Mouse (Mus musculus): ENCODE data around the gene Zfp580. TPM values are rescaled to one million over a fixed set of nuclear protein-coding genes. Genes with fewer than 3 reads are reported as not detected.

Zfp580 gene
- polyA plus RNA-seq, 1 experiment from 2014 or later = 32.9 TPM

GRCm38 (mm10) chr7:5029946-5030345 is 21.4 kb upstream of the Zfp580 start:
- no peaks in the 10 kb centered on the region for H3K4me1 ChIP-seq (ENCODE audit: control insufficient read depth, insufficient read depth, low read length)
- DNase-seq (ENCODE audit: low spot score) (no peak), ATAC-seq (ENCODE audit: insufficient number of reproducible peaks, low FRiP score, low TSS enrichment, low read depth) (no peak)
- no peak overlapping the region for H3K9ac ChIP-seq (ENCODE audit: low read length)
- H3K27ac ChIP-seq (replicated peaks; ENCODE audit: low read depth, low read length) = no peak overlapping the region
- peak overlapping the region; percentile 8; the same call in 1 of the 2 replicates for H3K4me3 ChIP-seq (ENCODE audit: low read depth, low read length)
- H3K36me3 ChIP-seq (ENCODE audit: control insufficient read depth, insufficient read depth, low read length) = peaks cover 68% of the 10 kb centered on the region
- WGBS = 88% methylated on average over 21 of the region's 21 CpGs
- H3K4me2 ChIP-seq (ENCODE audit: low read depth, severe bottlenecking) = no peak overlapping the region
- peaks cover 40% of the 10 kb centered on the region for H3K9me3 ChIP-seq (ENCODE audit: control insufficient read depth, low read length)
- no peaks in the 10 kb centered on the region for H3K27me3 ChIP-seq (ENCODE audit: control insufficient read depth, insufficient read depth, low read length)

- H3K27ac ChIP-seq (replicated peaks; ENCODE audit: low read depth, low read length) = no peak overlapping the region
- H3K9ac ChIP-seq (ENCODE audit: low read length) = no peak overlapping the region
- ATAC-seq (ENCODE audit: insufficient number of reproducible peaks, low FRiP score, low TSS enrichment, low read depth) (no peak), DNase-seq (ENCODE audit: low spot score) (no peak)
- H3K36me3 ChIP-seq (ENCODE audit: control insufficient read depth, insufficient read depth, low read length) = peaks cover 66% of the 10 kb centered on the region
- 83% methylated on average over 63 of the region's 63 CpGs for WGBS
- no peaks in the 10 kb centered on the region for H3K27me3 ChIP-seq (ENCODE audit: control insufficient read depth, insufficient read depth, low read length)
- H3K9me3 ChIP-seq (ENCODE audit: control insufficient read depth, low read length) = peaks cover 40% of the 10 kb centered on the region
- no peak overlapping the region for H3K4me3 ChIP-seq (ENCODE audit: low read depth, low read length)
- no peak overlapping the region for H3K4me2 ChIP-seq (ENCODE audit: low read depth, severe bottlenecking)
- no peaks in the 10 kb centered on the region for H3K4me1 ChIP-seq (ENCODE audit: control insufficient read depth, insufficient read depth, low read length)
Observed at GRCm38 (mm10) chr7:5030554-5031275, 20.6 kb upstream of the Zfp580 start.

- Histone ChIP-seq H3K4me2 (ENCODE audit: low read depth, severe bottlenecking) (no peak overlapping the region), H3K27me3 (ENCODE audit: control insufficient read depth, insufficient read depth, low read length) (no peaks in the 10 kb centered on the region), H3K9me3 (ENCODE audit: control insufficient read depth, low read length) (peaks cover 43% of the 10 kb centered on the region), H3K4me1 (ENCODE audit: control insufficient read depth, insufficient read depth, low read length) (no peaks in the 10 kb centered on the region), H3K36me3 (ENCODE audit: control insufficient read depth, insufficient read depth, low read length) (peaks cover 71% of the 10 kb centered on the region), H3K9ac (ENCODE audit: low read length) (no peak overlapping the region), H3K27ac (replicated peaks; ENCODE audit: low read depth, low read length) (no peak overlapping the region), H3K4me3 (ENCODE audit: low read depth, low read length) (no peak overlapping the region)
- WGBS = 73% methylated on average over 45 of the region's 46 CpGs
- ATAC-seq (ENCODE audit: insufficient number of reproducible peaks, low FRiP score, low TSS enrichment, low read depth) (no peak), DNase-seq (ENCODE audit: low spot score) (no peak)
Observed at GRCm38 (mm10) chr7:5031496-5031895, 19.8 kb upstream of the Zfp580 start.

- Histone ChIP-seq H3K36me3 (ENCODE audit: control insufficient read depth, insufficient read depth, low read length) (peaks cover 56% of the 10 kb centered on the region), H3K27ac (replicated peaks; ENCODE audit: low read depth, low read length) (no peak within 1 kb of the TSS), H3K27me3 (ENCODE audit: control insufficient read depth, insufficient read depth, low read length) (no peaks in the 10 kb centered on the region), H3K4me2 (ENCODE audit: low read depth, severe bottlenecking) (no peak within 1 kb of the TSS), H3K4me3 (ENCODE audit: low read depth, low read length) (no peak within 1 kb of the TSS), H3K4me1 (ENCODE audit: control insufficient read depth, insufficient read depth, low read length) (no peaks in the 10 kb centered on the region), H3K9ac (ENCODE audit: low read length) (no peak within 1 kb of the TSS), H3K9me3 (ENCODE audit: control insufficient read depth, low read length) (peaks cover 43% of the 10 kb centered on the region)
- DNase-seq (ENCODE audit: low spot score) (no peak), ATAC-seq (ENCODE audit: insufficient number of reproducible peaks, low FRiP score, low TSS enrichment, low read depth) (no peak)
- 91% methylated on average over 3 of the region's 3 CpGs for WGBS
Observed at GRCm38 (mm10) chr7:5033818-5034217, 17.5 kb upstream of the Zfp580 start, which contains the start of gene 4632433K11Rik. Gene 4632433K11Rik (plus strand): TSS chr7:5034118.

- Histone ChIP-seq H3K9me3 (ENCODE audit: control insufficient read depth, low read length) (peaks cover 26% of the 10 kb centered on the region), H3K27me3 (ENCODE audit: control insufficient read depth, insufficient read depth, low read length) (no peaks in the 10 kb centered on the region), H3K9ac (ENCODE audit: low read length) (no peak overlapping the region), H3K27ac (replicated peaks; ENCODE audit: low read depth, low read length) (no peak overlapping the region), H3K4me1 (ENCODE audit: control insufficient read depth, insufficient read depth, low read length) (no peaks in the 10 kb centered on the region), H3K36me3 (ENCODE audit: control insufficient read depth, insufficient read depth, low read length) (peaks cover 38% of the 10 kb centered on the region), H3K4me3 (ENCODE audit: low read depth, low read length) (no peak overlapping the region), H3K4me2 (ENCODE audit: low read depth, severe bottlenecking) (no peak overlapping the region)
- WGBS = 96% methylated on average over 17 of the region's 17 CpGs
- no peak for DNase-seq (ENCODE audit: low spot score)
- ATAC-seq (ENCODE audit: insufficient number of reproducible peaks, low FRiP score, low TSS enrichment, low read depth) = no peak
Observed at GRCm38 (mm10) chr7:5035628-5036027, 15.7 kb upstream of the Zfp580 start.

GRCm38 (mm10) chr7:5036136-5036535 is 15.2 kb upstream of the Zfp580 start:
- peaks cover 21% of the 10 kb centered on the region for H3K9me3 ChIP-seq (ENCODE audit: control insufficient read depth, low read length)
- peaks cover 33% of the 10 kb centered on the region for H3K36me3 ChIP-seq (ENCODE audit: control insufficient read depth, insufficient read depth, low read length)
- no peaks in the 10 kb centered on the region for H3K27me3 ChIP-seq (ENCODE audit: control insufficient read depth, insufficient read depth, low read length)
- no peak for ATAC-seq (ENCODE audit: insufficient number of reproducible peaks, low FRiP score, low TSS enrichment, low read depth)
- H3K4me2 ChIP-seq (ENCODE audit: low read depth, severe bottlenecking) = no peak overlapping the region
- 91% methylated on average over 9 of the region's 9 CpGs for WGBS
- H3K4me3 ChIP-seq (ENCODE audit: low read depth, low read length) = no peak overlapping the region
- no peak for DNase-seq (ENCODE audit: low spot score)
- H3K27ac ChIP-seq (replicated peaks; ENCODE audit: low read depth, low read length) = no peak overlapping the region
- H3K9ac ChIP-seq (ENCODE audit: low read length) = no peak overlapping the region
- no peaks in the 10 kb centered on the region for H3K4me1 ChIP-seq (ENCODE audit: control insufficient read depth, insufficient read depth, low read length)

GRCm38 (mm10) chr7:5037026-5037425 is 14.3 kb upstream of the Zfp580 start:
- ATAC-seq (ENCODE audit: insufficient number of reproducible peaks, low FRiP score, low TSS enrichment, low read depth) = no peak
- Histone ChIP-seq H3K4me2 (ENCODE audit: low read depth, severe bottlenecking) (no peak overlapping the region), H3K36me3 (ENCODE audit: control insufficient read depth, insufficient read depth, low read length) (peaks cover 24% of the 10 kb centered on the region), H3K9ac (ENCODE audit: low read length) (no peak overlapping the region), H3K4me3 (ENCODE audit: low read depth, low read length) (no peak overlapping the region), H3K27ac (replicated peaks; ENCODE audit: low read depth, low read length) (no peak overlapping the region), H3K9me3 (ENCODE audit: control insufficient read depth, low read length) (peaks cover 12% of the 10 kb centered on the region; the same call in 1 of the 2 replicates), H3K4me1 (ENCODE audit: control insufficient read depth, insufficient read depth, low read length) (no peaks in the 10 kb centered on the region), H3K27me3 (ENCODE audit: control insufficient read depth, insufficient read depth, low read length) (no peaks in the 10 kb centered on the region)
- 91% methylated on average over 7 of the region's 7 CpGs for WGBS
- no peak for DNase-seq (ENCODE audit: low spot score)

GRCm38 (mm10) chr7:5037467-5037866 is 13.9 kb upstream of the Zfp580 start:
- Histone ChIP-seq H3K36me3 (ENCODE audit: control insufficient read depth, insufficient read depth, low read length) (peaks cover 19% of the 10 kb centered on the region), H3K27ac (replicated peaks; ENCODE audit: low read depth, low read length) (no peak overlapping the region)

More at GRCm38 (mm10) chr7:5037467-5037866, 13.9 kb upstream of the Zfp580 start:
- Histone ChIP-seq H3K9me3 (ENCODE audit: control insufficient read depth, low read length) (peaks cover 8% of the 10 kb centered on the region; the same call in 1 of the 2 replicates), H3K4me3 (ENCODE audit: low read depth, low read length) (no peak overlapping the region; the same call in 1 of the 2 replicates), H3K27me3 (ENCODE audit: control insufficient read depth, insufficient read depth, low read length) (no peaks in the 10 kb centered on the region), H3K4me2 (ENCODE audit: low read depth, severe bottlenecking) (peak overlapping the region; percentile 48), H3K9ac (ENCODE audit: low read length) (no peak overlapping the region), H3K4me1 (ENCODE audit: control insufficient read depth, insufficient read depth, low read length) (no peaks in the 10 kb centered on the region)
- DNase-seq (ENCODE audit: low spot score) (no peak), ATAC-seq (ENCODE audit: insufficient number of reproducible peaks, low FRiP score, low TSS enrichment, low read depth) (no peak)
- 89% methylated on average over 8 of the region's 8 CpGs for WGBS
